Mouse (Mus musculus): ENCODE measurements around the gene Pacrg. TPM values are rescaled to one million over a fixed set of nuclear protein-coding genes. Genes with fewer than 3 reads are reported as not detected.

Gene Pacrg
- polyA plus RNA-seq, 1 experiment from 2014 or later = 10.7 TPM

GRCm38 (mm10) chr17:10519506-10520155 is 320.5 kb downstream of the Pacrg start:
- H3K4me3 ChIP-seq = no peak overlapping the region
- no peaks in the 10 kb centered on the region for H3K27me3 ChIP-seq (replicated peaks)
- H3K9ac ChIP-seq = no peak overlapping the region
- H3K4me2 ChIP-seq = peak overlapping the region; percentile 14; the same call in 1 of the 2 replicates
- ATAC-seq (replicated peaks) = no peak
- no peaks in the 10 kb centered on the region for H3K9me3 ChIP-seq
- peak overlapping the region; percentile 46 for H3K27ac ChIP-seq
- peaks cover 15% of the 10 kb centered on the region for H3K4me1 ChIP-seq
- 10% methylated on average over 11 of the region's 11 CpGs for WGBS
- H3K36me3 ChIP-seq (replicated peaks) = no peaks in the 10 kb centered on the region

DNA sequence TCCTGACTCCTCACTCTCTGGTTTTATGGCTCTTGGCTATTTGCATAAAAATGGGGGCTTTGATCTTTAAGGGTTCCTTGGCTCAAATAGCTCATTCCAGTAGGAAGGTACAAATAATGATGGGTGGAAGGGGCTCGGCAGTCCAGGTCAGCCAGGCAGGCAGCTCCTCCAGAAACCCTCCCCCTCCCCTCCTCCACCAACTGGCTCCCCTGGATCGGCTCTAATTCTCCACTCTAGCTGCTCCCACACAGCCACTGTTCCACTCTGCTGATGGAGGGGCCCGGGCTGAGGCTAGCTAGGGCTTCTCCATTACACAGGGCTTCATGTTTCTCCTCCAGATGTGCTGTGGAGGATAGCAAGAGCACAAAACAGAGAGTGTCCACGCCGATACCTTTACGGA is 325.3 kb downstream of the Pacrg start:
- no peaks in the 10 kb centered on the region for H3K9me3 ChIP-seq
- H3K27me3 ChIP-seq (replicated peaks) = no peaks in the 10 kb centered on the region
- H3K4me3 ChIP-seq = no peak overlapping the region
- 49% methylated on average over 6 of the region's 6 CpGs for WGBS
- no peak for ATAC-seq (replicated peaks)
- H3K4me1 ChIP-seq = peaks cover 13% of the 10 kb centered on the region
- H3K36me3 ChIP-seq (replicated peaks) = no peaks in the 10 kb centered on the region
- H3K27ac ChIP-seq = peak overlapping the region; percentile 51; the same call in 1 of the 2 replicates
- H3K9ac ChIP-seq = no peak overlapping the region
- no peak overlapping the region for H3K4me2 ChIP-seq

DNA sequence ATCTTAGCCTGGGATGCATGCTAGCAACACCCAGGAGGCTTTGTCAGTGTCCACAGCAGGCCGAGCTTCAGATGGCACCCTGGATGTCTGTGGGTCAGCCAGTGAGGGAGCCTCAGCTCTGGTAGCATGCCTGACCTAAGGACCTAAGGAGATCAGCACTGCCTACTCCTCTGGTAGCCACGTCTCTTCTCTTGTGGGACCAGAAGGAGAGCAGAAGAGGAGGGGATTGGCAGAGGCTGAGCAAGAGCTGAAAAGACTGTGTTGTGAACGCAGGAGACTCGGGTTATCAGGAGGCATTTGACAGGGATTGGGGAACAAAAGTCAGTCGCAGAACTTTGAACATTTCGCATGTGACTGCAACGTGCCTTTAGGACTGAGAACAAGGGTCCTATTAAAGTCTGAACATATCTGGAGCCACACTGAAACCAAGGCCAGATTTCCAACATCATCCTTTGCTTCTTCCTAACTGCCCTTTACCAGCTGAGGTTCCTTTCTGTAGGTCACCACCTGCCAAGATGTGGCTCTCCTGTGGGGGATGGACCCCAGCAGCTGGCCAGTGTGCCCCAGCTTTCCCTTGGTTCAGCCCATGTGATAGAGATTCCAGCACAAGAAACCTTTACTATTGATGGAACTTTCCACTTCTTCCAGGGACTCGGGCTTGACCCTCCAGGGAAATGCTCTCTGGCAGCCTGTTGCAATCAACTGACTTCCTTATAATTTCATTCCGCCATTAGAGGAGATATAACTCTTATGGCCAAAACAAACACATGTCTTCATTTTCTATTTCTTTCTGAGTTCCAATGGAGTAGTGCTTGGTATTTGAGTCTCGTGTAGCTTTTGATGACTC is 329.0 kb downstream of the Pacrg start:
- Histone ChIP-seq H3K9ac (no peak overlapping the region), H3K27ac (no peak overlapping the region), H3K27me3 (replicated peaks) (no peaks in the 10 kb centered on the region), H3K9me3 (no peaks in the 10 kb centered on the region), H3K4me2 (no peak overlapping the region), H3K36me3 (replicated peaks) (no peaks in the 10 kb centered on the region), H3K4me1 (peaks cover 14% of the 10 kb centered on the region), H3K4me3 (no peak overlapping the region)
- ATAC-seq (replicated peaks) = no peak
- WGBS = 81% methylated on average over 10 of the region's 10 CpGs

- Histone ChIP-seq H3K9me3 (no peaks in the 10 kb centered on the region), H3K36me3 (replicated peaks) (no peaks in the 10 kb centered on the region), H3K4me2 (no peak overlapping the region), H3K27ac (no peak overlapping the region), H3K4me1 (peaks cover 14% of the 10 kb centered on the region), H3K9ac (no peak overlapping the region), H3K4me3 (no peak overlapping the region), H3K27me3 (replicated peaks) (no peaks in the 10 kb centered on the region)
- no peak for ATAC-seq (replicated peaks)
- WGBS = 81% methylated on average over 5 of the region's 5 CpGs
These were observed 329.6 kb downstream of the Pacrg start for GRCm38 (mm10) chr17:10510467-10510866.

DNA sequence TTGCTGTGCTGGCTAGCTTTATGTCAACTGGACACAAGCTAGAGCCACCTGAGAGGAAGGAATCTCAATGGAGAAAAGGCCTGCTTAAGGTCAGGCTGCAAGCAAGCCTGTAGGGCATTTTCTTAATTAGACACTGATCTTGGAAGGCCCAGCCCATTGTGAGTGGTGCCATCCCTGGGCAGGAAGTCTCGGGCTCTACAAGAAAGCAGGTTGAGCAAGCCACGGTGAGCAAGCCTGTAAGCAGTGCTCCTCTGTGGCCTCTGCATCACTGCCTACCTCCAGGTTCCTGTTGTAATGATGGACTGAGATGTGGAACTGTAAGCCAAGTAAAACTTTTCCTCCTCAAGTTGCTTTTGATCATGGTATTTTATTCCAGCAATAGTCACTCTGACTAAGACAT is 332.0 kb downstream of the Pacrg start:
- Histone ChIP-seq H3K36me3 (replicated peaks) (no peaks in the 10 kb centered on the region), H3K9ac (no peak overlapping the region), H3K4me1 (peaks cover 7% of the 10 kb centered on the region; the same call in 1 of the 2 replicates), H3K27me3 (replicated peaks) (no peaks in the 10 kb centered on the region), H3K4me2 (no peak overlapping the region), H3K4me3 (no peak overlapping the region), H3K9me3 (no peaks in the 10 kb centered on the region), H3K27ac (peak overlapping the region; percentile 23; the same call in 1 of the 2 replicates)
- 74% methylated on average over 2 of the region's 2 CpGs for WGBS
- ATAC-seq (replicated peaks) = no peak

DNA sequence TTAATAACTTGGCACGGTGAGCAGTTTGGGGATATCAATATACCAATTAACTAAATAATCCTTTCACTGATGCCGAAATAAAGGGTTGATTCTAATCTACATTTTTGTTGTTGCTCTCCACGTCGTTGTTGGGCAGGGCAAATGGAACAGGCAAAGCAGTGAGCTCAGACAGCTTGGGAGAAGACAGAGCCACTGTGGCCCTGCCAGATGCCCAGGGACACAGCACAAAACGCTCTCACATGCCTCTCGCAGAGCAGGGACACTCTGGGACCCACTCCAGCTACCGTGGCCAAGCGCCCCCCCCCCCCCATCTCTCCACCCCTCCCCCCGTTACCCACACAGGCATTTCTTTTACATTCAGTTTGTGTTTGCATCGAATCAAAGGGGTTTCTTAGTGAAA is 332.6 kb downstream of the Pacrg start:
- Histone ChIP-seq H3K4me2 (no peak overlapping the region; the same call in 1 of the 2 replicates), H3K36me3 (replicated peaks) (no peaks in the 10 kb centered on the region), H3K9me3 (no peaks in the 10 kb centered on the region), H3K27ac (peak overlapping the region; percentile 23), H3K9ac (no peak overlapping the region), H3K4me3 (no peak overlapping the region), H3K27me3 (replicated peaks) (no peaks in the 10 kb centered on the region), H3K4me1 (peaks cover 7% of the 10 kb centered on the region; the same call in 1 of the 2 replicates)
- peak; percentile 85; the same call in 1 of the 2 replicates for ATAC-seq (replicated peaks)
- WGBS = 32% methylated on average over 10 of the region's 10 CpGs

DNA sequence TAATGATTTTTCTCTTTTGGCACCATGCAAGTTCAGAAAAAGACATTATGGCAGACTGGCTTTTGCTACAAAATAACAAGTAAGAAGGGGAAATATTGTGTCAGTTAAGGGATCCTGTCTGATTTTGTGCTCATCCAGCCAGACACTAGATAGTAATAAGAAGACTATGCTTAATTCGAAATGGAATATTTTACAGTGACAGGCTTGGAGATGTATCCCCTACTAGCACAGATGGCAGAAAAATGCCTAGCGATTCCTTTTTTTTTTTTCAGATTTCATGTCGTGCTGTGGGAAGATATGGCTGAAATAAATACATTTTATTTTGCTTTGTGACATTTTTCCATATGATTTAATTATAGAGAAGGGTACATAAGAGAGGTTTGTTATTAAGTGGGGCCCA is 333.2 kb downstream of the Pacrg start:
- Histone ChIP-seq H3K9ac (no peak overlapping the region), H3K27ac (peak overlapping the region; percentile 23; the same call in 1 of the 2 replicates), H3K4me1 (peaks cover 7% of the 10 kb centered on the region; the same call in 1 of the 2 replicates), H3K4me2 (no peak overlapping the region), H3K36me3 (replicated peaks) (no peaks in the 10 kb centered on the region), H3K27me3 (replicated peaks) (no peaks in the 10 kb centered on the region), H3K9me3 (no peaks in the 10 kb centered on the region), H3K4me3 (no peak overlapping the region)
- 48% methylated on average over 3 of the region's 3 CpGs for WGBS
- no peak for ATAC-seq (replicated peaks)

DNA sequence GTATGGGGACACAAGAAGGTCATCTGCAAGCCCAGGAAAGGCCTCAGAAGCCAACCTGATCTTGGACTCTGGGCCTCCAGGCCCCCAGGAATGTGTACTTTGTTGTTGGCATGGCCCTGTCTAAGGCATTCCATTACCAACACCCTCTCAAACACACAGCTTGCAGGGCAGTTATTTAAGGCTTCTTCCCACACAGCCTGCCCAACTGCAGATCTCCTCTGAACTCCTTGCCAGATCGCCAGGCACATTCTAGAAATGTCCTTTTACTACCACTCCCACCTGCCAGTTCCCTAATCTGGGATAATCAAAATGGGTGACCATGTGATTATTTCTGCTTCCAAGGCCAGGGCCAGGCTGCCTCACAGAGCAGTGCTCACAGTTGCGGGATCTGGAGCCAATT is 338.7 kb downstream of the Pacrg start:
- no peak for ATAC-seq (replicated peaks)
- H3K27ac ChIP-seq = no peak overlapping the region
- peaks cover 13% of the 10 kb centered on the region for H3K4me1 ChIP-seq
- 84% methylated on average over 2 of the region's 2 CpGs for WGBS
- H3K9ac ChIP-seq = no peak overlapping the region
- no peaks in the 10 kb centered on the region for H3K9me3 ChIP-seq
- H3K27me3 ChIP-seq (replicated peaks) = no peaks in the 10 kb centered on the region
- H3K4me2 ChIP-seq = no peak overlapping the region
- H3K4me3 ChIP-seq = no peak overlapping the region
- no peaks in the 10 kb centered on the region for H3K36me3 ChIP-seq (replicated peaks)

DNA sequence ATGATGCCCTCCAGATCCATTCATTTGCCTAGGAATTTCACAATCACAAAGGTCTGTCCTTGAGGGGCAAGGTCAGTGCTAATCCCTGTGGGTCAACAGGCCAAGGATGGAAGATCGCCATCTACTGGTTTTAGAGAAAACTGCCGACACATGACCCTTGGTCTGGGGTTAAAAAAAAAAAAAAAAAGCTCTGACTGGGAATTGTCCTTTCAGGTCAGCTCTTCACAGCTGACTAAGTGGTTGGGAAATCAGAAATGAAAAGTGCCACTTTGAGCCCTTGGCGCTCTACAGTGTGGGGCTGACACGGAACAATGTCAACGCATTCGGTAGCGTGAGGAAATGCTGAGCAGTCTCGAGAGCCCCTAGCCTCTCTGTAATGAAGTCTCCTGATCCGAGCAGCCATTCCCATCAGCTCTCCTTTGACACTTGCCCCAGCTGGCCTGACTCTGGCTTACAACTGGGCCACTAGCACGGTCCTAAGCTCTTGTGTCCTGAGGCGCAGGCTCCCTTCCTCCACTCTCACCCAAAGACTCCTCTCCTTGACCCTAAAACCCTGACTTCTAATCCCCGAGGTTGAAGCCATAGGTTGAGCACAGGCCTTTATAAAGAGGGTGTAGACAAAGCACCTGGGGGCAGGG is 339.2 kb downstream of the Pacrg start:
- H3K27ac ChIP-seq = no peak overlapping the region
- no peak overlapping the region for H3K9ac ChIP-seq
- peaks cover 13% of the 10 kb centered on the region for H3K4me1 ChIP-seq
- H3K4me2 ChIP-seq = no peak overlapping the region
- H3K36me3 ChIP-seq (replicated peaks) = no peaks in the 10 kb centered on the region
- H3K9me3 ChIP-seq = no peaks in the 10 kb centered on the region
- 35% methylated on average over 12 of the region's 12 CpGs for WGBS
- no peak overlapping the region for H3K4me3 ChIP-seq
- no peaks in the 10 kb centered on the region for H3K27me3 ChIP-seq (replicated peaks)
- ATAC-seq (replicated peaks) = no peak

DNA sequence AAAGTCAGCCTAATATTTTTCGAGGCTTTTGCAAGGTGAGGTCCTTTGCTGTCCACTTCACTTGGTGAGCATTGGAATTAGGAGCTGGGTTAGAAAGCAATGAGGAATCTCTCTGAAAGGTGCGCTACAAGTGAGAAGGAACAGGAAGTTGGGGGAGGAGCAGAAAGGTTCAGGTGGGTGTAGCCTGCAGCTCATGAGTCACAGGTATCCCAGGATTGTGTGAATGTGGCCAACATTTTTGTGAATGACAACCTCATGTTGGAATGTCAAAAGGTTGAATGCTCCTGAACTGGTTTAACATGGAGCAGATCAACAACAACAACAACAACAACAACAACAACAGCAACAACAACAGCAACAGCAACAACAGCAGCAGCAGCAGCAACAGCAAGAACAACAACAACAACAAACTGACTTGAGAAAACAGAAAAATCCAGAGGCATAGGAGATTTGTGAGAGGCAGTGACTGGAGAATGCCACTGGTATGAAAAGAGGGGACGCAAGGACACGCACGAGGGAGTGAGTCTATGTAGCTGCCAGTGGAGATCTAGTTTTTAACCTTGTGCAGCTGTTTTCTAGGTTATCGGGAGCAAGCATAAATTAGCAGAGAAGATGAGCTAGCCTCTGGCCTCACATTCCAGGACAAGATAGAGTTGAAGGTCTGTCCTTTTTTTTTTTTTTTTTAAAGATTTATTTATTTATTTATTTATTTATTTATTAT is 341.0 kb downstream of the Pacrg start:
- Histone ChIP-seq H3K36me3 (replicated peaks) (no peaks in the 10 kb centered on the region), H3K4me1 (peaks cover 13% of the 10 kb centered on the region), H3K4me2 (no peak overlapping the region), H3K9ac (no peak overlapping the region), H3K27me3 (replicated peaks) (no peaks in the 10 kb centered on the region), H3K4me3 (no peak overlapping the region), H3K27ac (no peak overlapping the region), H3K9me3 (no peaks in the 10 kb centered on the region)
- 82% methylated on average over 6 of the region's 6 CpGs for WGBS
- ATAC-seq (replicated peaks) = no peak

DNA sequence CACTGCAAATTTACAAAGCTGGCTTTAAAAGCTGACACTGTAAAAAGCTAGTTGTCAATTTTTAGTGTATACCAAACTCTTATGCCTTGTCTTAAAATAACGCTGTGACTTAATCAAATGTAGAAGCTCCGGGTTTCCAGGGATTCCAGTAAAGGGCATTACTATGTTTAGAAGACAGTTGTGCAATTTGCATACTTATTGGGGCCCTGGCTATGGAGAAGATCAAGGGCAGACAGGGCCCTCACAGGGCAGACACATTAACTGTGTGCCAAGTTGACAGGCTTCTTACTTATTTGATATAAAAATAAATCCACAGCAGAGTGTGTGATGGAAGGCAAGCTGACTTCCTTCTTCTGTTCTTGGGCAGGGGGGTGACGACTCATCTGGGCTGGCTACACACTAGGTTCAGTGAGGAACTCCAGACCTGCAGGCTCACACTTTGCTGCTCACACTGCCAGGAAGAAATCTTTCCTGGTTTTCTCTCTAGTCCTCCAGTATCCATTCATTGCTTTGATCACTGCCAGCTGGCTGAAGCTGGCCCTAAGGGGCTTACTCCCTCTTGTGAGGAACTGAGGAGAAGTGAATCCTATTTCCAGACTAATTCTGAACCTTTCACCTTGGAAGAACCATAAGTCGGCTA is 342.2 kb downstream of the Pacrg start:
- Histone ChIP-seq H3K4me2 (no peak overlapping the region), H3K4me1 (peaks cover 13% of the 10 kb centered on the region), H3K27me3 (replicated peaks) (no peaks in the 10 kb centered on the region), H3K36me3 (replicated peaks) (no peaks in the 10 kb centered on the region), H3K9ac (no peak overlapping the region), H3K9me3 (no peaks in the 10 kb centered on the region), H3K4me3 (no peak overlapping the region), H3K27ac (peak overlapping the region; percentile 35; the same call in 1 of the 2 replicates)
- 0 out of 2 replicates have a peak, but pooled peaks have one; percentile 30 for ATAC-seq (replicated peaks)
- 33% methylated on average over 4 of the region's 4 CpGs for WGBS
